Mouse (Mus musculus): Measurements from ENCODE around the gene Ebp. TPM values are rescaled to one million over a fixed set of nuclear protein-coding genes. Genes with fewer than 3 reads are reported as not detected.

The Ebp gene
- polyA plus RNA-seq, 1 experiment from 2014 or later, result 30.5 TPM

DNA sequence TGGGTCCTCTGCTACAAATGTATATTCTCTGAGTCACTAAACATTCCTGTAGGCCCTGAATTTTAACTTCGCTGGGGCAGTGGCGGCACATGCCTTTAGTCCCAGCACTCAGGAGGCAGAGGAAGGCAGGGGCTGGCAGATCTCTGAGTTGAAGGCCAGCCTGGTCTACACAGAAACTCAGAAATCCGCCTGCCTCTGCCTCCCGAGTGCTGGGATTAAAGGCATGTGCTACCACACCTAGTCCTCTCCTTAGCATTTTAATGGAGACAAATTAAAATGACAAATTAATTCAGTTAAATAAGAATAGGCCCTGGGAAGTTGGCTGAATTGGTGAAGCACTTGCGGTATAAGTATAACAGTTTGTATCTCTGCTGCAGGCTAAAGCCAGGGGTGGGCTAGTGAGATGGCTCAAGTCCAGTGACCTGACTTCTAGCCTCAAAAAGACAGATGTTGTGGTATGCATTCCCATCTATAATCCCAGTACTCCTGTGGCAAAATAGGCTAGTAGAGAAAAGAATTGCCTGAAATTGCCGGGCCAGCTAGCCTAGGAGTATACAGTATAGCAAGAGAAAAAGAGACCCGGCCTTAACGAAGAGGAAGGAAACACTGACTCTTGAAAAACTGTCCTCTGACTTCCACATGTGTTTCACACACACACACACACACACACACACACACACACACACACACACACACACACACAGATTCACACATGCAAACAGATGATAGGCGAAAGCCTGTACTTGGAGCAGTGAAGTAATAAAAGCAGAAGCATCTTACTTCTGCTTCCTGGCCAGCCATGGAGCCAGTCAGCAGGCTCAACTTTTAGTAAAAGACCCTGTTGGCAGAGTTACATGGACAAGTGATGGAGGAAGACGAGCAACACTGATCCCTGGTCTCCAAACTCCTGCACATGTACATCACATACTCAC, 25.3 kb downstream of the Ebp start:
- 0 out of 2 replicates have a peak, but pooled peaks cover 10% of the 10 kb centered on the region for H3K36me3 ChIP-seq (ENCODE audit: insufficient read depth)
- H3K4me1 ChIP-seq (ENCODE audit: insufficient read depth), result no peaks in the 10 kb centered on the region
- ATAC-seq (ENCODE audit: insufficient read depth) (no peak), DNase-seq (no peak)
- H3K4me3 ChIP-seq (ENCODE audit: low read depth, low read length), result no peak overlapping the region
- H3K9ac ChIP-seq, result no peak overlapping the region
- no peak overlapping the region for H3K27ac ChIP-seq (ENCODE audit: low read depth)
- no peak overlapping the region for H3K4me2 ChIP-seq
- H3K9me3 ChIP-seq (ENCODE audit: low read depth, low read length), result no peaks in the 10 kb centered on the region
- no peak for TF ChIP-seq CTCF (IDR thresholded peaks at IDR 0.05; ENCODE audit: low read depth)
- no peaks in the 10 kb centered on the region for H3K27me3 ChIP-seq (ENCODE audit: insufficient read depth, low read length)
- 93% methylated on average over 10 of the region's 10 CpGs for WGBS

DNA sequence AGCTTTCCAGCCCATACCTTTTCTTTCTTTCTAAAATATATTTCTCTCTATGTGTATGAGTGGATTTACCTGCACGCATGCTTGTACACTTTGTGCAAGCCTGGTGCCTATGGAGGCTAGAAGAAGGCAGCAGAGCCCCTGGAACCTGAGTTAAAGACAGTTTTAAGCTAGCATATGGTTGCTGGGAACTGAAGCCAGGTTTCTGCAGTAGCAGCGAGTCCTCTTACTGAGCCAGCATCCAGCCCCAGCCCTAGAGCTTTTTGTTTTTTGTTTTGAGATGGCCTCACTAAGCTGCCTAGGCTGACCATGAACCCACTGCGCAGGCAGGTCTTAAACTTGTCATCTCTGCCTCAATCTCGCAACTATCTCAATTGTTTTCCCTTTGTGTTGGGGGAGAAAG, 28.8 kb downstream of the Ebp start:
- no peak for TF ChIP-seq CTCF (IDR thresholded peaks at IDR 0.05; ENCODE audit: low read depth)

DNA sequence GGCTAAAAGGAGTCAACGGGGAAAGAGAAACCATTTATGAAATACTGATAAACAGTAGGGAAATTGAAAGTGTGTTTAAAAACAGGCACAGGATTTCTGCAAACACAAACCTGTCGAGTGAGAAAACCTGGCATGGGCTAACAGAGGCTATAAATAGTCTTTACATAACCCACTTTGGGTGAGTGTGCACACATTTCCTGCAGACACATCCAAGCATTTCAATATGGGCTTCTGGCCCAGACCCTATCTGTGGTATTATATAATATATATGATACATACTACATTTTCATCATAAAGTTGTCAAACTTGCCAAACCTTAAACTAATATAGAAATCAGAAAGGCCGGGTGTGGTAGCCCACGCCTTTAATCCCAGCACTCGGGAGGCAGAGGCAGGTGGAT, 30.2 kb downstream of the Ebp start:
- no peaks in the 10 kb centered on the region for H3K27me3 ChIP-seq (ENCODE audit: insufficient read depth, low read length)
- no peaks in the 10 kb centered on the region for H3K36me3 ChIP-seq (ENCODE audit: insufficient read depth)
- H3K27ac ChIP-seq (ENCODE audit: low read depth), result no peak overlapping the region
- ATAC-seq (ENCODE audit: insufficient read depth) (no peak), DNase-seq (peak; percentile 12)
- no peaks in the 10 kb centered on the region for H3K4me1 ChIP-seq (ENCODE audit: insufficient read depth)
- 76% methylated on average over 5 of the region's 5 CpGs for WGBS
- H3K9ac ChIP-seq, result no peak overlapping the region
- no peak overlapping the region for H3K4me2 ChIP-seq
- no peaks in the 10 kb centered on the region for H3K9me3 ChIP-seq (ENCODE audit: low read depth, low read length)
- no peak for TF ChIP-seq CTCF (IDR thresholded peaks at IDR 0.05; ENCODE audit: low read depth)
- no peak overlapping the region for H3K4me3 ChIP-seq (ENCODE audit: low read depth, low read length)

More for the DNA sequence above, 28.8 kb downstream of the Ebp start:
- H3K4me2 ChIP-seq, result no peak overlapping the region
- DNase-seq (no peak), ATAC-seq (ENCODE audit: insufficient read depth) (no peak)
- no peak overlapping the region for H3K9ac ChIP-seq
- H3K27ac ChIP-seq (ENCODE audit: low read depth), result no peak overlapping the region
- H3K4me3 ChIP-seq (ENCODE audit: low read depth, low read length), result no peak overlapping the region
- H3K36me3 ChIP-seq (ENCODE audit: insufficient read depth), result 0 out of 2 replicates have a peak, but pooled peaks cover 7% of the 10 kb centered on the region
- no peaks in the 10 kb centered on the region for H3K9me3 ChIP-seq (ENCODE audit: low read depth, low read length)
- H3K27me3 ChIP-seq (ENCODE audit: insufficient read depth, low read length), result no peaks in the 10 kb centered on the region
- no peaks in the 10 kb centered on the region for H3K4me1 ChIP-seq (ENCODE audit: insufficient read depth)
- 88% methylated on average over 4 of the region's 4 CpGs for WGBS

DNA sequence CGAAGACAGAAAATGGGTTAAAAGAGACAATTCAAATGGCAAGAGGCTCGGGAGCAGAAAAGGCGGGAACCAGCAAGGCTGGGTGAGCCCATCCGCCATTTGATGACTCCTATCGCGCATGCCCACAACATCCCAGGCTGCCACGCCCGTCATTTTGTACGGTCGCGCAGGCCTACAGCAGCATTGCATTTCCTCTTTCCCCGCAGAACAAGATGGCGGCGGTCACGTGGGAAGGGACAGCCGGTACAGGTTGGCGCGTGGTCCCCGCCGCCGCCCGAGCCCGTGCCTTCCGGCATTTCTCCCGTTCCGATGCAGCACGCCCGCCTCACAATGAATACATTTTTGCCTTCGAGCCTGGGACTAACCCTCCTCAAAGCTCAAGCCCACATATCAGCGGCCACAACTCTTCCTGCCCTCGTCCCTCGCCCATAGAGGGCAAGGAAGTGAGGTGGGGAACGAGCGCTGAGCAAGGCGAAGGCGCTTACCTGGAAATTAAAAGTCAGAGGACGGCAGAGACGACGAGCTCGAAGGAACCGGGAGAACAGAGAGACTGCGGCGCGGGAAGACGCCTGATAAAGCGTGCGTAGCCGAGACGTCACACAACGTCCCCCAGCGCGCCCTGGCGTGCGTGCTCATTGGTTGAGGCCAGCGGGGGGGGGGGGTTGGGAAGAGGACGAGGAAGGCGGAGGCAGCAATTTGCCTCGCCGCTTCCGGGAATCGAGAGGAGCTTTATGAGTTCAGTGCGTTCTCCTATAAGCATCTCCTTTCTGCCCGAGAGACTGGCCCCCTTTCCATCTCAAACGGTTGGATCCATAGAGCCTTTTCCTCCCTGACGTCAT, 47.9 kb downstream of the Ebp start, which contains the start of gene Rbm3:
Gene Rbm3 (minus strand): TSS at position 728 of the 839 bp plus-strand sequence.
- TF ChIP-seq CTCF (IDR thresholded peaks at IDR 0.05; ENCODE audit: low read depth), result no peak
- Histone ChIP-seq H3K36me3 (ENCODE audit: insufficient read depth) (peaks cover 37% of the 10 kb centered on the region), H3K27ac (ENCODE audit: low read depth) (peak within 1 kb of the TSS; percentile 98), H3K4me1 (ENCODE audit: insufficient read depth) (no peaks in the 10 kb centered on the region), H3K9ac (peak within 1 kb of the TSS; percentile 84), H3K4me2 (peak within 1 kb of the TSS; percentile 83), H3K27me3 (ENCODE audit: insufficient read depth, low read length) (no peaks in the 10 kb centered on the region), H3K4me3 (ENCODE audit: low read depth, low read length) (peak within 1 kb of the TSS; percentile 64), H3K9me3 (ENCODE audit: low read depth, low read length) (no peaks in the 10 kb centered on the region)
- ATAC-seq (ENCODE audit: insufficient read depth) (peak; percentile 95), DNase-seq (peak; percentile 90)
- 11% methylated on average over 48 of the region's 65 CpGs for WGBS

DNA sequence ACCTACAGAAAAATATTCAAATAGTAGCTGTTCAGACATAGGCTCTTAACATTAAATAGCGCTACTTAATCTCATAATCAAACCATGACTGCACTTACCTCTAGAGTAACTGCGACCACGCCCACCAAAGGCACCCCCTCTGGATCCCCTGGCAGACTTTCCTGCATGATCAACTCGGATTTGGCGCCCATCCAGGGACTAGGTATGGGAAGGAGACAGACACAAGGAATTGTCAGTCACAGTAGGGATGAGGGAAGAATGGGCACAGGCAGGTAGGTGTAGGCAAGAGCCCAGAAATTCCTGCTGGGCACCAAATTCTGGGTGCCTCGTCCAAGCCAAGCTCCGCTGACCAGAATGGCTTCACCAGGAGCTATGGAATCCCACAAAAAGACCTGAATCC, 49.6 kb downstream of the Ebp start:
- Histone ChIP-seq H3K36me3 (ENCODE audit: insufficient read depth) (peaks cover 52% of the 10 kb centered on the region), H3K9me3 (ENCODE audit: low read depth, low read length) (no peaks in the 10 kb centered on the region), H3K4me2 (peak overlapping the region; percentile 83), H3K27me3 (ENCODE audit: insufficient read depth, low read length) (no peaks in the 10 kb centered on the region), H3K27ac (ENCODE audit: low read depth) (no peak overlapping the region), H3K4me1 (ENCODE audit: insufficient read depth) (no peaks in the 10 kb centered on the region), H3K4me3 (ENCODE audit: low read depth, low read length) (peak overlapping the region; percentile 64), H3K9ac (peak overlapping the region; percentile 84)
- WGBS, result 62% methylated on average over 7 of the region's 7 CpGs
- TF ChIP-seq CTCF (IDR thresholded peaks at IDR 0.05; ENCODE audit: low read depth), result no peak
- ATAC-seq (ENCODE audit: insufficient read depth) (no peak), DNase-seq (no peak)

DNA sequence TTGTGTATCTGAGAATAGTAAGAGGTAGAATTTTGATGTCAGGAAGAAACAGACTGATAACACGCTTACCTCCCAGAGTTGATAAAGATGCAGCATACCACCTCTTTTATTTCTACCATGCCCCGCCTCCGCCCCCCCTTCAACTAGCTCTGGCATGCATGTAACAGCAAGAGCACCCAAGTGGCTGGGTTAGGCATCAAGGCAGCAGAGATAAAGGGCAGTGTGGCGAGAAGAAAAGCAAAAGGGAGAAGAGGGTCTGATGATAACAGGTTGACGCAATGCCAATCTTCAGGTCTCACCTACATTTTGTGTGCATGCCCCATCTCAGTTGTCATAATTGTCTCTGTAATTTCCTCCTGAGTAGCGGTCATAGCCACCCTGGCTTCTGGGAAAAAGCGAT, 50.4 kb downstream of the Ebp start:
- Histone ChIP-seq H3K4me3 (ENCODE audit: low read depth, low read length) (no peak overlapping the region), H3K36me3 (ENCODE audit: insufficient read depth) (peaks cover 60% of the 10 kb centered on the region), H3K4me2 (peak overlapping the region; percentile 83; the same call in 1 of the 2 replicates), H3K27ac (ENCODE audit: low read depth) (no peak overlapping the region), H3K9me3 (ENCODE audit: low read depth, low read length) (no peaks in the 10 kb centered on the region), H3K9ac (no peak overlapping the region), H3K27me3 (ENCODE audit: insufficient read depth, low read length) (no peaks in the 10 kb centered on the region), H3K4me1 (ENCODE audit: insufficient read depth) (no peaks in the 10 kb centered on the region)
- ATAC-seq (ENCODE audit: insufficient read depth) (no peak), DNase-seq (no peak)
- 84% methylated on average over 7 of the region's 7 CpGs for WGBS
- no peak for TF ChIP-seq CTCF (IDR thresholded peaks at IDR 0.05; ENCODE audit: low read depth)

DNA sequence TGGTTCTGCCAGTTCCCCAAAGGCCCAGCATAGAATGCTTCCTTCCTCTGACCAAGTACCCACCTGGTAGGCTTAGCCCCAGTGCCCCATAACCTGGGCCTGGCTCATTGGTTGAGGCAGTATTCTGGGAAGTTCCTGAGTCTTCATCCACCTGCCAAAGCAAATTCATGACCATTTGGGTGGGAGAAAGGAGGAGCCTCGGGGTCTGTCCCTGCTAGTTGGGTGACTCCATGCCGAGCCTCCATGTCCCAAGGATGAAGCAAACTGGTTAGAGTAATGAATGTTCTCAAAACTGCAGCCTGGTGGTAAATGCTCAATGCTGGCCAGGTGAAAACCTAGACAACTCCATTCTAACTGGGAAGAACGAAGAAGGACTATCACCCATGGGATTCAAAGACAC, 52.3 kb downstream of the Ebp start:
- no peak overlapping the region for H3K27ac ChIP-seq (ENCODE audit: low read depth)
- WGBS, result 73% methylated on average over 3 of the region's 3 CpGs
- H3K9ac ChIP-seq, result no peak overlapping the region
- H3K27me3 ChIP-seq (ENCODE audit: insufficient read depth, low read length), result no peaks in the 10 kb centered on the region
- no peak overlapping the region for H3K4me3 ChIP-seq (ENCODE audit: low read depth, low read length)
- H3K4me2 ChIP-seq, result no peak overlapping the region
- no peaks in the 10 kb centered on the region for H3K4me1 ChIP-seq (ENCODE audit: insufficient read depth)
- H3K36me3 ChIP-seq (ENCODE audit: insufficient read depth), result peaks cover 63% of the 10 kb centered on the region
- no peak for DNase-seq
- TF ChIP-seq CTCF (IDR thresholded peaks at IDR 0.05; ENCODE audit: low read depth), result no peak
- no peak for ATAC-seq (ENCODE audit: insufficient read depth)
- no peaks in the 10 kb centered on the region for H3K9me3 ChIP-seq (ENCODE audit: low read depth, low read length)
